Comparison of ENCODE assay signal across 15 mouse cellular contexts in genomic region chr2:73616434-73617057, GRCm38 (mm10). TPM values are rescaled to one million over a fixed set of nuclear protein-coding genes. Genes with fewer than 3 reads are reported as not detected.
DNase-seq lines count a peak whose midpoint lies in the region; ATAC-seq and TF ChIP-seq lines count a peak whose summit lies in the region.
"Had no signal": no experiment of that assay in that cellular context is flagged by ENCODE, and none has a peak within 500 bp of the region (broad histone marks: within the 10 kb centered on the region; RNA-seq: fewer than 3 reads in every experiment).

No protein-coding gene starts in this region.

- H3K4me1 ChIP-seq in kidney, embryonic 14.5 days (ENCODE audit: control insufficient read depth, insufficient read depth, low read length), result 0 out of 2 replicates have a peak, but pooled peaks cover 2% of the 10 kb centered on the region
- no peaks in the 10 kb centered on the region for H3K4me1 ChIP-seq in liver, postnatal 0 days (ENCODE audit: insufficient read depth)
- no peaks in the 10 kb centered on the region for H3K4me1 ChIP-seq in kidney, postnatal 0 days (replicated peaks; ENCODE audit: insufficient read depth, low read length)
- H3K4me1 ChIP-seq in forebrain, embryonic 16.5 days (replicated peaks; ENCODE audit: control insufficient read depth, insufficient read depth, low read length), result no peaks in the 10 kb centered on the region
- H3K4me1 ChIP-seq: hindbrain, embryonic 15.5 days had no signal

- no peak for ATAC-seq in kidney, embryonic 14.5 days (ENCODE audit: low FRiP score, low TSS enrichment)
- ATAC-seq in liver, postnatal 0 days, result peak; percentile 79
- peak; percentile 59 for ATAC-seq in kidney, postnatal 0 days (replicated peaks; ENCODE audit: low FRiP score, low read depth)
- ATAC-seq in forebrain, embryonic 16.5 days, result no peak

- H3K9ac ChIP-seq in kidney, embryonic 14.5 days (ENCODE audit: low read depth, low read length), result no peak overlapping the region
- no peak overlapping the region for H3K9ac ChIP-seq in liver, postnatal 0 days (replicated peaks)
- no peak overlapping the region for H3K9ac ChIP-seq in kidney, postnatal 0 days (ENCODE audit: low read depth, low read length)
- H3K9ac ChIP-seq in forebrain, embryonic 16.5 days (replicated peaks; ENCODE audit: low read depth, low read length), result no peak overlapping the region
- H3K9ac ChIP-seq: hindbrain, embryonic 15.5 days; limb, embryonic 12.5 days; lung, embryonic 14.5 days had no signal

- TF ChIP-seq CTCF in liver, postnatal 0 days (IDR thresholded peaks at IDR 0.05; ENCODE audit: low read depth), result no peak
- TF ChIP-seq CTCF in kidney, postnatal 0 days (IDR thresholded peaks at IDR 0.05; ENCODE audit: low read depth), result no peak

- no peak overlapping the region for H3K27ac ChIP-seq in kidney, embryonic 14.5 days (ENCODE audit: low read depth, low read length)
- H3K27ac ChIP-seq in liver, postnatal 0 days (ENCODE audit: low read depth), result no peak overlapping the region
- H3K27ac ChIP-seq in kidney, postnatal 0 days, result no peak overlapping the region
- H3K27ac ChIP-seq in forebrain, embryonic 16.5 days (ENCODE audit: low read length), result no peak overlapping the region
- H3K27ac ChIP-seq: hindbrain, embryonic 15.5 days; limb, embryonic 12.5 days had no signal

- no peak overlapping the region for H3K4me2 ChIP-seq in kidney, embryonic 14.5 days (replicated peaks; ENCODE audit: low read depth, low read length)
- no peak overlapping the region for H3K4me2 ChIP-seq in liver, postnatal 0 days (ENCODE audit: low read depth, low read length)
- H3K4me2 ChIP-seq in kidney, postnatal 0 days (ENCODE audit: low read length), result no peak overlapping the region
- H3K4me2 ChIP-seq in forebrain, embryonic 16.5 days (ENCODE audit: low read length), result no peak overlapping the region
- H3K4me2 ChIP-seq: hindbrain, embryonic 15.5 days; limb, embryonic 12.5 days; lung, embryonic 14.5 days had no signal

- no peak for TF ChIP-seq EP300 in liver, postnatal 0 days (IDR thresholded peaks at IDR 0.05; ENCODE audit: low read depth)

- DNase-seq in kidney, adult 18-20 months, result peak; percentile 71
- DNase-seq in liver, postnatal 0 days, result peak; percentile 26
- no peak for DNase-seq in liver
- no peak for DNase-seq in kidney, postnatal 0 days (ENCODE audit: low spot score)
- no peak for DNase-seq in cerebellum, adult 9-11 months
- DNase-seq: cerebellum, adult 9-10 months; gastrocnemius, postnatal 10 days; heart, postnatal 10 days; lung, embryonic 14.5 days; midbrain, embryonic 14.5 days; retina, postnatal 1 day had no signal

- no peaks in the 10 kb centered on the region for H3K27me3 ChIP-seq in kidney, embryonic 14.5 days (ENCODE audit: control insufficient read depth, insufficient read depth, low read length)
- H3K27me3 ChIP-seq in liver, postnatal 0 days (ENCODE audit: insufficient read depth, low read length), result no peaks in the 10 kb centered on the region
- H3K27me3 ChIP-seq in kidney, postnatal 0 days (ENCODE audit: insufficient read depth, low read length), result no peaks in the 10 kb centered on the region
- no peaks in the 10 kb centered on the region for H3K27me3 ChIP-seq in forebrain, embryonic 16.5 days (replicated peaks; ENCODE audit: control insufficient read depth, insufficient read depth, low read length)
- H3K27me3 ChIP-seq: hindbrain, embryonic 15.5 days; limb, embryonic 12.5 days had no signal

- WGBS in kidney, embryonic 14.5 days, result 83% methylated on average over 17 of the region's 17 CpGs
- WGBS in liver, postnatal 0 days (ENCODE audit: insufficient replicate concordance), result 66% methylated on average over 17 of the region's 17 CpGs
- 76% methylated on average over 17 of the region's 17 CpGs for WGBS in kidney, postnatal 0 days
- WGBS in forebrain, embryonic 16.5 days, result 92% methylated on average over 17 of the region's 17 CpGs

- no peaks in the 10 kb centered on the region for H3K9me3 ChIP-seq in kidney, embryonic 14.5 days (ENCODE audit: control insufficient read depth, low read length)
- H3K9me3 ChIP-seq in liver, postnatal 0 days (ENCODE audit: low read length), result no peaks in the 10 kb centered on the region
- H3K9me3 ChIP-seq in kidney, postnatal 0 days (replicated peaks; ENCODE audit: low read length), result no peaks in the 10 kb centered on the region
- no peaks in the 10 kb centered on the region for H3K9me3 ChIP-seq in forebrain, embryonic 16.5 days (ENCODE audit: control insufficient read depth, low read length)
- H3K9me3 ChIP-seq: hindbrain, embryonic 15.5 days; limb, embryonic 12.5 days had no signal

- H3K4me3 ChIP-seq in kidney, embryonic 14.5 days (ENCODE audit: low read length), result no peak overlapping the region
- no peak overlapping the region for H3K4me3 ChIP-seq in liver, postnatal 0 days (ENCODE audit: low read depth, low read length)
- H3K4me3 ChIP-seq in kidney, postnatal 0 days (replicated peaks; ENCODE audit: low read depth, low read length), result no peak overlapping the region
- no peak overlapping the region for H3K4me3 ChIP-seq in forebrain, embryonic 16.5 days (replicated peaks; ENCODE audit: low read length)
- H3K4me3 ChIP-seq: hindbrain, embryonic 15.5 days; limb, embryonic 12.5 days had no signal

- no peaks in the 10 kb centered on the region; the same call in 1 of the 2 replicates for H3K36me3 ChIP-seq in kidney, embryonic 14.5 days (ENCODE audit: control insufficient read depth, insufficient read depth, low read length)
- H3K36me3 ChIP-seq in liver, postnatal 0 days (replicated peaks; ENCODE audit: insufficient read depth, low read length), result no peaks in the 10 kb centered on the region
- H3K36me3 ChIP-seq in kidney, postnatal 0 days (ENCODE audit: insufficient read depth, low read length), result no peaks in the 10 kb centered on the region
- H3K36me3 ChIP-seq in forebrain, embryonic 16.5 days (ENCODE audit: control insufficient read depth, insufficient read depth), result peaks cover 12% of the 10 kb centered on the region

RNA-seq across cellular contexts. Expression of gene Chrna1, which starts 36.4 kb away (rescaled TPM):
- 0.35 and 0.86 TPM in 2 replicates for polyA plus RNA-seq in kidney, embryonic 14.5 days (2014; fragmentation: Nextera tagmentation; extraction: Ambion mirVana)
- polyA plus RNA-seq in liver, postnatal 0 days (2015; fragmentation: Nextera tagmentation; extraction: Ambion mirVana), result 0.06 and 0.18 TPM in 2 replicates
- polyA plus RNA-seq in kidney, postnatal 0 days (2015; fragmentation: Nextera tagmentation; extraction: Ambion mirVana), result 0.11 and 0.15 TPM in 2 replicates
- polyA plus RNA-seq in forebrain, embryonic 16.5 days (2015; fragmentation: Nextera tagmentation; extraction: Ambion mirVana), result 0.09 and 0.10 TPM in 2 replicates

Comparison
In these comparisons a context has a peak if more than half of its experiments do, and no peak if none do; other contexts are left out.
1. DNase-seq: peak in kidney, adult 18-20 months (single experiment) and liver, postnatal 0 days (single experiment); none in liver (single experiment), kidney, postnatal 0 days (single experiment) and cerebellum, adult 9-11 months (single experiment).
2. ATAC-seq: peak in liver, postnatal 0 days (single experiment) and kidney, postnatal 0 days (single experiment); none in kidney, embryonic 14.5 days (single experiment) and forebrain, embryonic 16.5 days (single experiment).